In the genomic region with DNA sequence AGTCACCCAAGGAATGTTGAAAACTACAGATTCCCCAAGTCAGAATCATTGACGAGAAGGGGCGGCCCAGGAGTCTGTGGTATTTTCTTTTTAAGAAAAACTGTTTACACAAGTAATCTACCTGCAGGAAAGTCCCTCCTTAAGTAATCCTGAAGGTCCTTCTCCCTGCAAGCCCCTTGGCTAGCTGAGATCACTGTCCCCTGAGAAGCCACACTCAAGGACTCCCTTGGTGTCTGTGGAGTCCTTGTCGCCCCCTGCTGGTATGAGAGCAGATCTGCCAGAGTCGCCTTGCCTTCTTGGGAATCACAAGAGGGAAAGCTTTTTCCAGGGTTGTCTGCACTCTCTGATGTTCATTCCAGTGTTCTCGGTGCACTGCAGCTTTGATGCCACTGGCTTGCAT, we compare ENCODE assay signal across 8 mouse cellular contexts. TPM values are rescaled to one million over a fixed set of nuclear protein-coding genes. Genes with fewer than 3 reads are reported as not detected.
DNase-seq lines count a peak whose midpoint lies in the region; ATAC-seq and TF ChIP-seq lines count a peak whose summit lies in the region.

No protein-coding gene starts in this region.

- TF ChIP-seq CTCF in ES-Bruce4 (IDR thresholded peaks at IDR 0.05; ENCODE audit: low read depth, low read length) = peak; percentile 90
- peak; percentile 99 for TF ChIP-seq CTCF in heart, adult 2 months (IDR thresholded peaks at IDR 0.05)
- peak; percentile 96 for TF ChIP-seq CTCF in lung, embryonic 14.5 days (IDR thresholded peaks at IDR 0.05; ENCODE audit: low read depth)

- no peaks in the 10 kb centered on the region for H3K36me3 ChIP-seq in ES-Bruce4 (ENCODE audit: control insufficient read depth, insufficient read depth, low read length, poor library complexity, severe bottlenecking)
- H3K36me3 ChIP-seq in heart, adult 2 months (ENCODE audit: control insufficient read depth, insufficient read depth, low read length) = no peaks in the 10 kb centered on the region
- H3K36me3 ChIP-seq in lung, embryonic 14.5 days (ENCODE audit: insufficient read depth) = no peaks in the 10 kb centered on the region

- no peaks in the 10 kb centered on the region; the same call in 1 of the 2 replicates for H3K9me3 ChIP-seq in ES-Bruce4 (replicated peaks; ENCODE audit: control insufficient read depth, insufficient read depth, low read length, poor library complexity, severe bottlenecking)
- H3K9me3 ChIP-seq in lung, embryonic 14.5 days (ENCODE audit: low read depth, low read length) = no peaks in the 10 kb centered on the region

- 40% methylated on average over 5 of the region's 5 CpGs for whole genome bisulfite sequencing in heart, adult 2 months
- 25% methylated on average over 5 of the region's 5 CpGs for WGBS in lung, embryonic 14.5 days

- no peak for TF ChIP-seq POLR2A in ES-Bruce4 (IDR thresholded peaks at IDR 0.05; ENCODE audit: insufficient read depth, low read length)
- no peak for TF ChIP-seq POLR2A in heart, adult 2 months (IDR thresholded peaks at IDR 0.05; ENCODE audit: insufficient read depth, low read depth, low read length)

- no peak overlapping the region for H3K4me2 ChIP-seq in lung, embryonic 14.5 days

- peak; percentile 67 for DNase-seq in 3T3-L1 (ENCODE audit: low read depth, low spot score)
- DNase-seq in cerebellum, adult 9-10 months = peak; percentile 33
- peak; percentile 67 to 71 for DNase-seq in heart, adult 2 months
- DNase-seq in kidney, postnatal 4 days = peak; percentile 74 to 80
- DNase-seq in lung, embryonic 14.5 days = peak; percentile 92
- peak; percentile 84 for DNase-seq in retina, postnatal 7 days (ENCODE audit: low read depth, low spot score)

- H3K27me3 ChIP-seq in ES-Bruce4 (ENCODE audit: control insufficient read depth, insufficient read depth, low read length, poor library complexity, severe bottlenecking) = no peaks in the 10 kb centered on the region
- H3K27me3 ChIP-seq in heart, adult 2 months (ENCODE audit: control insufficient read depth, insufficient read depth, low read length) = no peaks in the 10 kb centered on the region
- H3K27me3 ChIP-seq in lung, embryonic 14.5 days (ENCODE audit: insufficient read depth, low read length) = no peaks in the 10 kb centered on the region

- H3K27ac ChIP-seq in ES-Bruce4 (ENCODE audit: insufficient read depth, low read length) = no peak overlapping the region
- H3K27ac ChIP-seq in heart, adult 2 months = no peak overlapping the region
- H3K27ac ChIP-seq in lung, embryonic 14.5 days (ENCODE audit: low read depth) = no peak overlapping the region

- H3K4me1 ChIP-seq in ES-Bruce4 (ENCODE audit: control insufficient read depth, insufficient read depth, low read length) = peaks cover 1% of the 10 kb centered on the region
- H3K4me1 ChIP-seq in heart, adult 2 months (ENCODE audit: control insufficient read depth, insufficient read depth, low read length) = no peaks in the 10 kb centered on the region
- no peaks in the 10 kb centered on the region for H3K4me1 ChIP-seq in lung, embryonic 14.5 days (ENCODE audit: insufficient read depth)

- no peaks in the 10 kb centered on the region for H3K79me2 ChIP-seq in heart, adult 2 months (replicated peaks; ENCODE audit: control insufficient read depth, insufficient read depth, low read length)

- ATAC-seq in lung, embryonic 14.5 days (ENCODE audit: insufficient read depth) = no peak; the same call in 1 of the 2 replicates
- ATAC-seq in inflammation-experienced regulatory T-cells, adult 6 months = no peak

- H3K4me3 ChIP-seq in ES-Bruce4 (ENCODE audit: low read depth, low read length) = no peak overlapping the region
- no peak overlapping the region for H3K4me3 ChIP-seq in heart, adult 2 months
- no peak overlapping the region for H3K4me3 ChIP-seq in lung, embryonic 14.5 days (ENCODE audit: low read depth, low read length)

- H3K9ac ChIP-seq in ES-Bruce4 (ENCODE audit: low read depth, poor library complexity, severe bottlenecking) = no peak overlapping the region
- H3K9ac ChIP-seq in heart, adult 2 months (ENCODE audit: low read depth, low read length) = no peak overlapping the region
- H3K9ac ChIP-seq in lung, embryonic 14.5 days = no peak overlapping the region

- no peak for TF ChIP-seq EP300 in ES-Bruce4 (IDR thresholded peaks at IDR 0.05; ENCODE audit: insufficient read depth, low read depth, low read length)
- peak; percentile 60; the same call in 1 of the 2 replicates for TF ChIP-seq EP300 in heart, adult 2 months (IDR thresholded peaks at IDR 0.05; ENCODE audit: insufficient read depth, low read depth, low read length)

- intact Hi-C loops in heart, adult 2 months (cut with DNase I) = loop anchor here (1.0 kb wide), 1 partner anchor 95 kb away; no protein-coding TSS in a partner anchor

RNA-seq across cellular contexts. Expression of gene Cdk1, which starts 45.7 kb away (rescaled TPM):
- polyA plus RNA-seq in ES-Bruce4 (2011; ENCODE audit: insufficient read depth, insufficient read length, low read depth, missing spikeins) = 402 and 415 TPM in 2 replicates
- 1 to 10 TPM in 1 of 2 experiments, under 1 TPM in 1; 0.52 to 1.1 TPM for total RNA-seq in heart, adult 2 months (2021)
- 1.1 and 3.2 TPM in 2 replicates for polyA plus RNA-seq in heart, adult 2 months (2012; rRNA removed)
- polyA plus RNA-seq in lung, embryonic 14.5 days (2014; fragmentation: Nextera tagmentation; extraction: Ambion mirVana) = 684 and 700 TPM in 2 replicates
- 100 to 1,000 TPM in 1 of 3 experiments, 10 to 100 TPM in 2; 10.6 to 131 (median 15.8) TPM for polyA plus RNA-seq in inflammation-experienced regulatory T-cells, adult 6 months (2017; shearing (Covaris generic))

Comparison
In these comparisons a context has a peak if more than half of its experiments do, and no peak if none do; other contexts are left out.
1. DNase-seq: peak in every context shown above with its lines; median percentile 92 in lung, embryonic 14.5 days; 84 in retina, postnatal 7 days; 77 in kidney, postnatal 4 days; 69 in heart, adult 2 months; 67 in 3T3-L1; 33 in cerebellum, adult 9-10 months.